Mouse (Mus musculus) midbrain, embryonic 10.5 days (tissue): ENCODE measurements at regions not wholly inside any gene's neighbourhood (a gene's known extent, or its start where the extent isn't known, plus 50 kb on each side); places are given as distances from the start of the nearest gene placed in this dataset.
A peak's percentile ranks its signal among the peaks of the same experiment; 100 is the strongest.

Experiments used
- DNase-seq: peaks from one replicate; pipeline ENCODE4 v3.0.0-alpha.2; 2017; ENCODE audit warnings: low spot score
- H3K27ac ChIP-seq: fragments of 300-500 bp; sonication (generic); replicated peaks from 2 replicates; pipeline ENCODE4 v1.5.1; 2016; ENCODE audit warnings: mild to moderate bottlenecking
- H3K27me3 ChIP-seq: fragments of 300-500 bp; sonication (generic); 2 replicates; pipeline ENCODE4 v1.6.1; 2016; ENCODE audit warnings: low read depth, mild to moderate bottlenecking; ENCODE audit not compliant: poor library complexity, severe bottlenecking
- H3K36me3 ChIP-seq: fragments of 300-500 bp; sonication (generic); 2 replicates; pipeline ENCODE4 v1.6.1; 2016; ENCODE audit warnings: mild to moderate bottlenecking, moderate library complexity
- H3K4me1 ChIP-seq: fragments of 300-500 bp; sonication (generic); 2 replicates; pipeline ENCODE4 v1.6.1; 2016
- H3K4me3 ChIP-seq: fragments of 300-500 bp; sonication (generic); 2 replicates; pipeline ENCODE4 v1.5.1; 2016; ENCODE audit warnings: mild to moderate bottlenecking, moderate library complexity
- H3K9me3 ChIP-seq: fragments of 300-500 bp; sonication (generic); replicated peaks from 2 replicates; pipeline ENCODE4 v1.6.1; 2016; ENCODE audit warnings: mild to moderate bottlenecking
- WGBS: fragments of 180-500 bp; shearing (Covaris S2); methylation state at CpG from one replicate; pipeline ENCODE4 v1.1.7; 2016; 5-methylcytosine and 5-hydroxymethylcytosine counted together

DNA sequence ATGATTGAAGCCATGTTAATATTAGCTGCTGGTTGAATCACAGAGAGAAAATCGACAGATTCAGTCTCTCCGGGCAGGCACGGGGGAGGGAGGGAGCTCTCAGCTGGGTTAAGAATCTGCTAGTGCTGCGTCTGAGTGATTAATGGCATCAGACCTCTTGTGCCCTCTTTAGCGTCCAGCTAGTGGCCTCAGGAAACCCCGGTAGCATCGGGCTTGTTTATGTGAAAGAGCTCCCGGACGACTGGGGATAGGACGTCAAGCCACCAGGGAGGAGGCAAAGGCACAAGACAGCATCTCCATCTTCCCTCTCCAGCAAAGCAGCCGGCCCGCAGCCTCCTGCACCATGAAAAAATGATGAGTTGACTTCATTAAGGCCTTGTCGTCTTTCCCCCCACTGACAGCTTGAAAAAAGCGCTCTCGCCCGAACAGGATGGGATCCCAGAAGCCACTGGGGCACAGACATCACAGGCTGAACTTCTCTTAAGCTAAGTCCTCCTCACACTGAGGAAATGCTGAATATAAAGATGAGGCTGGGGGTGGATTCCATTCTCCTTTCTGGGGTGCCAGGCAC, 294.9 kb downstream of the CK137956 start:
- no peaks in the 10 kb centered on the region for H3K27me3 ChIP-seq
- no peaks in the 10 kb centered on the region for H3K9me3 ChIP-seq
- 78% methylated on average over 16 of the region's 16 CpGs for WGBS
- H3K27ac ChIP-seq, result no peak overlapping the region; the same call in 1 of the 2 replicates
- no peaks in the 10 kb centered on the region for H3K36me3 ChIP-seq
- H3K4me1 ChIP-seq, result peaks cover 4% of the 10 kb centered on the region
- no peak for DNase-seq
- H3K4me3 ChIP-seq, result no peak overlapping the region

DNA sequence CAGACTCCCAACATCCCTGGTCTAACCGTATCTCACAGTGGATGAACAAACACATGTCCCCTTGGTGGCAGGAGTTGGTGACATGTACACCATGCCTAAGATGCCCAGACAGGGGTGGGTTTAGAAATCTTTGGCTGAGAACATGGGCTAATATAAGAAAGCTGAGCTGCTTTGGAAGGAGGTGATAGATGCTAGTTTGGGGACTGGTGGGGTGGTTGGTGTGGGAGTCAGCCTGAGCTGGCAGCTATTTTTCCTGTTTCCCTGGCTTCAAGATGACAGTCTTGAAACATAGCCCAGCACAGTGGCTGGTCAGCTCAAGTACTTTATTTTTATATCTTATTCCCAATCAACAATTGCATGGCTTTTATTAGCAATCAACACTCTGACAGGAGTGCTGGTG, 302.0 kb upstream of the Gjb5 start:
- no peaks in the 10 kb centered on the region for H3K9me3 ChIP-seq
- H3K36me3 ChIP-seq, result no peaks in the 10 kb centered on the region
- H3K4me1 ChIP-seq, result no peaks in the 10 kb centered on the region
- H3K27ac ChIP-seq, result no peak overlapping the region
- WGBS, result 91% methylated on average over 1 of the region's 1 CpGs
- no peak overlapping the region for H3K4me3 ChIP-seq
- no peaks in the 10 kb centered on the region for H3K27me3 ChIP-seq
- no peak for DNase-seq

DNA sequence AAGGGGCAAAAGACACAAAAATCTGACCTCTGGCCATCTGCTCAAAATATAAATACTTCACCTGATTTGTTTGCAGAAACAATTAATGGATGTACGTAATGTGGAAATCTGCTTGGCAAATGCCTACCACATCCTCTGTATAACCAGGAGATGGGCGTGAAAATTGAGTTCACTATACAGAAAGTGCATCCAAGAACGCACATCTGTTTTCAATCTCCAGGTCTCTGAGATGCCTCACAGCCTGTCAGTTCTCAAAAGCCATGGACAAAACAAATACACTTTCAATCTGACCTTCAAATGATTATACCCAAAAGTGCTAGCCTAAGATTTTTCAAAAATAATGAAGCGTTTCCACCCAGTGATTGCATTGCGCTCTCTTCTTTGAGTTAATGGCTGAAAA, 293.6 kb upstream of the Gjb5 start:
- WGBS, result 90% methylated on average over 5 of the region's 5 CpGs
- H3K27me3 ChIP-seq, result no peaks in the 10 kb centered on the region
- no peaks in the 10 kb centered on the region for H3K9me3 ChIP-seq
- DNase-seq, result no peak
- no peak overlapping the region for H3K27ac ChIP-seq
- no peak overlapping the region for H3K4me3 ChIP-seq
- no peaks in the 10 kb centered on the region for H3K4me1 ChIP-seq
- no peaks in the 10 kb centered on the region for H3K36me3 ChIP-seq

DNA sequence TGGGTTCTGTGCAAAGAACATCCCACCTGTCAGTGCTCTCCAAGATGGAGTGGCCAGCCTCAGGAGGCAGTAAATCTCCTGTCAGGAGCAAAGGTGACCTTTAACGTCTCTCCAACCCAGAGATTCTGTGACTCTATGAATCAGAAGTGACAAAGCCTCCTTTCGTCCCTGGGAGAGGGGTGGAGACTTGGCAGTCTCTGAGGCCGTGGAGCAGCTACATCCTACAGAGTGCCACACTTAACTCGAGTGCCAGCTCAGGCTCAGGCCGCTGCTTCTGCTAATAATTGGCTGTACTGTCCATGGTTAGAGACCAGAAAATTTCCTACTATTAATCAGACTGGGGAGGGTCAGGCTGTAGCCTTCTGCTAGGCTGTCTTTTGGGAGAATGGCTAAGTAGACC, 290.0 kb upstream of the Gjb5 start:
- Histone ChIP-seq H3K27ac (no peak overlapping the region), H3K4me1 (no peaks in the 10 kb centered on the region), H3K36me3 (no peaks in the 10 kb centered on the region), H3K4me3 (no peak overlapping the region), H3K27me3 (no peaks in the 10 kb centered on the region), H3K9me3 (no peaks in the 10 kb centered on the region)
- no peak for DNase-seq
- WGBS, result 82% methylated on average over 5 of the region's 5 CpGs

DNA sequence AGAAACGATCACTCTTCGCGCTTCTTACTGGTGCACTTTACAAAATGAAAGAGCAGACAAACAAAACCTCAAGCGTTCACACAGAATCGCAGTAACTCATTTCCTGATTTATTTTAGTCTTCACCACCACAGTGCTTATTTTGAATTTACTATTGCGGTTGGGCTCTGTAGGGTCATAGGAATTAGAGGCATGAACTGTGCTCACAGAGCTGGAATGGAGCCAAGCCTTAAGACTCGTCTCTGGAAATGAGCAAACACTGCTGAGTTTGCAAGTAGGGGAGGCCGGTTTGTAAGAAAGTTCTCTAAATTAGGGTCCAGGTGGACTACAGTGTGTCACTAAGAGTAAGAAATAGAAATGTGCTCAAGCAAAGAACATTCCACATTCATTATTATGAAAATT, 289.2 kb upstream of the Gjb5 start:
- Histone ChIP-seq H3K27ac (no peak overlapping the region), H3K9me3 (no peaks in the 10 kb centered on the region), H3K4me3 (no peak overlapping the region), H3K36me3 (no peaks in the 10 kb centered on the region), H3K27me3 (no peaks in the 10 kb centered on the region), H3K4me1 (no peaks in the 10 kb centered on the region)
- 96% methylated on average over 8 of the region's 8 CpGs for WGBS
- no peak for DNase-seq

DNA sequence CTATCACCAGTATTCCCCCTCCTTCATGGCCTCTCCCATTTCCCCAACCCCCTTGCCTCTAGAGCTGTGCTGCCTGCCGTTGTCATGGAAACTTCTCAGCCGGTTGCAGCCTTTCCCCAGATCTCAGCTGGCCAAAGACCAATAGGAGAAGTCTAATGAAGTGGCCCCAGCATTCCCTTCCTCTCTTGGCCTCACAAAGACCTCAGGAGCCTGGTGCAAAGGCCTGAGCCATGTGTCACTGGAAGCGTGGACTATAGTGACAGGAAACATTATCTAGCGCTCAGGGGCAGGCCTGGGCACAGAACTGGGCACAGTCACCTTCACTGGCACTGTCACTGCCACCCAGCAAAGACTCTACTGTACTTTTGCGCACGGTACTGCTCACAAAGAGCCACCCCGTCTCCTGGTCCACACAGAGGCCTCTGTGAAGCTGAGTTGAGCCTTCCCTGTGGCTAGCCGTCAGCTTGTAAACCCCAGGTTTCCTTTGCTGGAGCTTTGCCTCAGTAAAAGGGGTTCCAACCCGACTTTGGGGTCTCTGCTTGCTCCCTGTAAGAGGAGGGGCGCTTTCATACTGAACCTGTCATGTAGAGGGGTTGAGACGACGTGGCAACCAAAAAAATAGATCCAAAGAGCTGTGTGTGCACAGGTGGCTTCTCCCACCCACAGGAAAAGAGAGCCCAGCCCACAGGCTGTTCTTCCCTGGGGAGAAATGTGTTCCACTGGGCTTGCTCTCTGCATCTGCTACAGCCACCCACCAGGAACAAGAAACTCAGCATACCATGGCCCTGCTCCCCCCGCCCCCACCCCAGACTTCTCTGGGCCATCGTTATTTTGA, 282.5 kb upstream of the Gjb5 start:
- H3K4me3 ChIP-seq, result no peak overlapping the region
- WGBS, result 55% methylated on average over 14 of the region's 14 CpGs
- DNase-seq, result peak; percentile 79
- H3K36me3 ChIP-seq, result no peaks in the 10 kb centered on the region
- H3K4me1 ChIP-seq, result peaks cover 38% of the 10 kb centered on the region
- H3K27ac ChIP-seq, result peak overlapping the region; percentile 93
- no peaks in the 10 kb centered on the region for H3K27me3 ChIP-seq
- H3K9me3 ChIP-seq, result no peaks in the 10 kb centered on the region

DNA sequence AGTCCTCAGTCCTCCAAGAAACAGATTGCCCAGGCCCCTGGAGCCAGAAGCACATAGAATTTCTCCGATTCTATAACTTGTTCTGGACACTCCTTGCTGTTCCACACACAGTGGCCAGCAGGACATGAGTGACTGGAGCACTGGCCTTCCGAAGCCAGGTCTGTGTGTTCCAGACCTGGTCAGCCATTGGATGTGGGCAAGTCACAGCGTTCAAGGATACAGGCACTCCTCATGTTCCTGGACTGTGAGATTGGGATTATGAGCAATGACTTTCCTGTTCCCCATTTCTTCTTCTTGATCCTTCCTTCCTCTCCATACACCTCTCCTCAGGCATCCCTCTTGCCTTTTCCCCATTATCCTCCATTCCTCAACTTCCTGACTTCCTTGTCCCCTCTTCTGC, 281.8 kb upstream of the Gjb5 start:
- no peak overlapping the region for H3K4me3 ChIP-seq
- peaks cover 38% of the 10 kb centered on the region for H3K4me1 ChIP-seq
- DNase-seq, result peak; percentile 18
- H3K36me3 ChIP-seq, result no peaks in the 10 kb centered on the region
- no peaks in the 10 kb centered on the region for H3K27me3 ChIP-seq
- 95% methylated on average over 3 of the region's 3 CpGs for WGBS
- H3K9me3 ChIP-seq, result no peaks in the 10 kb centered on the region
- H3K27ac ChIP-seq, result peak overlapping the region; percentile 93

DNA sequence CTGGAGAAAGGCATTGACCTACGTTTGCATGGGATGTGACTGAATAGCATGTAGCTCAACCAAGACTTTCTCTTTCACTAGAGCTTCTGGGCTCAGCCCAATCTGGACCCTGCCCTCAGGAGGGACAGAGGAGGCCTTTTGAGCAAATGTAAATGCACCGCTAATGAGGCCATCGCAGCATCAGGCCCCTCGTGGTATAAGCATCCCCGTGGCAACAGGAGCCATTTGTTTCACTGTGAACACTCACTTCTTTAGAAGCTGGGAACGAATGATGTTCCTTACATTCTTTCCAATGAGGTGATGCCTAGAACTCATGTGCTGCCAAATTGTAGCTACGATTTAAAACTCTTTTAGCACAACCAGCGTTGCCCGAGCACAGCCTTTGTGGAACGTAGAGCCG, 279.0 kb upstream of the Gjb5 start:
- peaks cover 37% of the 10 kb centered on the region for H3K4me1 ChIP-seq
- WGBS, result 50% methylated on average over 11 of the region's 11 CpGs
- no peaks in the 10 kb centered on the region for H3K27me3 ChIP-seq
- H3K9me3 ChIP-seq, result no peaks in the 10 kb centered on the region
- no peak overlapping the region for H3K4me3 ChIP-seq
- H3K27ac ChIP-seq, result peak overlapping the region; percentile 65
- no peak for DNase-seq
- no peaks in the 10 kb centered on the region for H3K36me3 ChIP-seq

DNA sequence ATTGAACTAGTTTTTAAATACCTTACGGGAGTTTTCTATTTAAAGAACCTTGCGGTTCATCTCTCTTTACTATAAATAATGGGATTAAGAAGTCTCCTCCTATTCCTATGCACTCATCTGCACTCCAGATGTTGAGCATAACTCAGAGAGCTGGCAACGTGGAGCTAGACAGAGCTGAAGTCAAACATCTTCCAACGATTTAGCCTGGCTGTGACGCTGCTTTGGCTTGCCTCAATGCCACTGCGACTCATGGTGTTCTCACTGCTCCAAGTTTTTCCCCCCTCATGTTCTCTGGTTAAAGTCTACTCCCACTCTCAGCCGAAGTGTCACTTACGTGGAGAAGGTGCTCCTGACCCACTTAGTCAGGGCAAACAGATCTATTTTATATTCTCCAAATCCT, 277.3 kb upstream of the Gjb5 start:
- H3K4me3 ChIP-seq, result no peak overlapping the region
- no peaks in the 10 kb centered on the region for H3K9me3 ChIP-seq
- H3K4me1 ChIP-seq, result peaks cover 20% of the 10 kb centered on the region
- H3K36me3 ChIP-seq, result no peaks in the 10 kb centered on the region
- H3K27me3 ChIP-seq, result no peaks in the 10 kb centered on the region
- WGBS, result 85% methylated on average over 8 of the region's 8 CpGs
- DNase-seq, result no peak
- H3K27ac ChIP-seq, result no peak overlapping the region

DNA sequence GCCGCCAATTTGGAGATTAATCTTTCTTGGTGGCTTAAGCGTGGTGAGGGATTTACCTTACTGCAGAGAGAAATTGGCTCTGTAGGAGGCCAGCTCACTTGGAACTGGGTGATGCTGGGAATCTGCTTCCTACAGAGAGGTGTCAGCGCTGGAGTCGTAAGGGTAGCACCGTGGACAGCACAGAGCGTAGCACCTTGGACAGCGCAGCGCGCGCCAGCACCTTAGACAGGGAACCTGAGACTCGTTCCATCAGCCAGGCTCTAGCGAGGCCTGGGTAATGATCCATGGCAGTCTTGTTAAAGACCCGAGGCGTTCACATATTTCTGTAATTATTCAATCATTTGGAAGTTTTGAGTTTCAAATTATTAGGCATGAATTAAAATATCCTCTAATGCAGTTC, 261.9 kb upstream of the Gjb5 start:
- Histone ChIP-seq H3K27me3 (no peaks in the 10 kb centered on the region), H3K9me3 (no peaks in the 10 kb centered on the region), H3K4me3 (no peak overlapping the region), H3K27ac (no peak overlapping the region), H3K36me3 (no peaks in the 10 kb centered on the region), H3K4me1 (no peaks in the 10 kb centered on the region)
- 9% methylated on average over 14 of the region's 14 CpGs for WGBS
- peak; percentile 24 for DNase-seq

DNA sequence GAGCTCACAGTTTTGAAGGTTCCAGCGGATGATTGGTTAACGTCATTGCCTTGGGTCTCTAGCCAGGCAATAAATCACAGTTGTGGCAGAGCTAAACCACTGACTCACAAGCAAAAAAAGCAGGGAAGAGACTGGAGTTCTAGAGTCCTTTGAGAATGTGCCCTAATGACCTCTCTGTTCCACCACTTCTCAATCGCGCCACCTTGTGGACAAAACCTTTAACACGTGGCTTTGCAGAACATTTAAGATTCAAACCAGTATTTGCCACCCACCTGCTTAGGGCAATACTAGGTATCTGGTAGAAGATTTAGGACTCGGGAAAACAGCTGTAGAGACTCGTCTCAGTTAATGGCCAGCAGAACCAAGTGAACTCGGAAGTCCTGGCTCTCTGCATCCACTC, 254.8 kb upstream of the Gjb5 start:
- no peaks in the 10 kb centered on the region for H3K4me1 ChIP-seq
- H3K27ac ChIP-seq, result no peak overlapping the region
- DNase-seq, result peak; percentile 26
- no peaks in the 10 kb centered on the region for H3K27me3 ChIP-seq
- H3K36me3 ChIP-seq, result no peaks in the 10 kb centered on the region
- WGBS, result 55% methylated on average over 8 of the region's 8 CpGs
- H3K9me3 ChIP-seq, result no peaks in the 10 kb centered on the region
- H3K4me3 ChIP-seq, result no peak overlapping the region

DNA sequence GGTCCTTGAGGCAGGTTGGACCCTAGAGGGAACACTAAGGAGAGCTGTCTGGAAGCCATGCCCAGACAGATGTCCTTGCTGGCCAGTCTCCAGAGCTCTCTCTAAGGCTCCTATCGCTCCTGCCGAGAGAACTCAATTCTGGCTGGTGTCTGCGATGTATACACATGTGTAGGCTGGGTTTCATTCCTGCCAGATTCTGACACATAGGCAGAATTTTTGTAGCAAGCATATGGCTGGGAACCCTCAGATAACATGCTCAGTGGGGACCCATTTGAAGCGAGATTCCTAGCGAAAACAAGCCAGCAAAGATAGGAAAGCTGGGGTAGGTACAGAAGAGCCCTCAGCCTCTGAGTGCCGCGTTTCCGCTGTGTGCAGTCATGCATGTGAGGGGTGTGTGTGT, 242.9 kb upstream of the Gjb5 start:
- WGBS, result 82% methylated on average over 8 of the region's 8 CpGs

DNA sequence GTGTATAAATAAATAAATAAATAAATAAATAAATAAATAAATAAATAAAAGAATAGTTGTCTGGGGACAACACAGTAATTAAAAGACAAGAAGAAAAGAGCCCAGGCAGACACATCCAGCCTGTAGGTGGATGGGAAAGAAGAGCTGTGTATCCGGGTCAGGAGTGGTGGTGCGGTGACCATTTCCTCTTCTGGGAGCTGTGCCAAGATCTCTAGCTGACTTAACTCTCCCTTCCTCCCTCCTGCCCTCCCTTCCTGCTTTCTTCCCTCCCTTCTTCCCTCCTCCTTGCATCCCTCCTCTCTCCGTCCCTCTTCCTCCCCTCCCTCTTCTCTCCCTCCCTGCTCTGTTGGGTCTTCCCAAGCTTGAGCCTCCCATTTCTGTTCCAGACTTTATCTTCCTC, 240.6 kb upstream of the Gjb5 start:
- H3K4me1 ChIP-seq, result 0 out of 2 replicates have a peak, but pooled peaks cover 5% of the 10 kb centered on the region
- no peak for DNase-seq
- no peak overlapping the region for H3K27ac ChIP-seq
- no peaks in the 10 kb centered on the region for H3K27me3 ChIP-seq
- no peaks in the 10 kb centered on the region for H3K9me3 ChIP-seq
- H3K4me3 ChIP-seq, result no peak overlapping the region
- H3K36me3 ChIP-seq, result no peaks in the 10 kb centered on the region
- WGBS, result 88% methylated on average over 3 of the region's 3 CpGs

More for the DNA sequence above, 242.9 kb upstream of the Gjb5 start:
- no peak overlapping the region for H3K27ac ChIP-seq
- H3K36me3 ChIP-seq, result no peaks in the 10 kb centered on the region
- H3K9me3 ChIP-seq, result no peaks in the 10 kb centered on the region
- H3K4me1 ChIP-seq, result 0 out of 2 replicates have a peak, but pooled peaks cover 5% of the 10 kb centered on the region
- no peaks in the 10 kb centered on the region for H3K27me3 ChIP-seq
- no peak for DNase-seq
- H3K4me3 ChIP-seq, result no peak overlapping the region
